Mouse (Mus musculus): ENCODE measurements around the gene Prkca.

DNA sequence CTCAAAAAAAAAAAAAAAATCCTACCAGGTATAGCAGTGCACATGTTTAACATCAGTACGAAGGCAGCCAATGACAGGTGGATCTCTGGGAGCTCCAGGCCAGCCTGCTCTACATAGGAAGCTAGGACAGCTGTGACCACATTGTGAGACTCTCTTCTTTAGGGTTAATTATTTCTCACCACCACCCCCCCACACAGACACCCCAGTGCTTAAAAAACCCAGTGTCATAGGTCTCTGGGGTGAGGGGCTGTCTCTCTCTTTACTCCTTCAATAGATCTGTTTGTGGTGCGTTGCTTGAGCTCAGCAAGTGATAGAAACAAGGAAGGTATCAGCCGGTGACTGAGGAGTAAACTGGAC, 94.7 kb downstream of the Prkca start:
- no peak for TF ChIP-seq POLR2A (IDR thresholded peaks at IDR 0.05; ENCODE audit: extremely low read depth, insufficient read depth, low read length)
- TF ChIP-seq CTCF (IDR thresholded peaks at IDR 0.05; ENCODE audit: extremely low read depth, insufficient read depth, low read length), result no peak
